Mouse (Mus musculus): ENCODE results near the gene Slc51b. TPM values are rescaled to one million over a fixed set of nuclear protein-coding genes. Genes with fewer than 3 reads are reported as not detected.
A peak's percentile ranks its signal among the peaks of the same experiment; 100 is the strongest.

The Slc51b gene
- not detected for total RNA-seq (2021)
- long read RNA-seq, experiment 1, result 0 reads
- long read RNA-seq, experiment 2, result 0 reads

DNA sequence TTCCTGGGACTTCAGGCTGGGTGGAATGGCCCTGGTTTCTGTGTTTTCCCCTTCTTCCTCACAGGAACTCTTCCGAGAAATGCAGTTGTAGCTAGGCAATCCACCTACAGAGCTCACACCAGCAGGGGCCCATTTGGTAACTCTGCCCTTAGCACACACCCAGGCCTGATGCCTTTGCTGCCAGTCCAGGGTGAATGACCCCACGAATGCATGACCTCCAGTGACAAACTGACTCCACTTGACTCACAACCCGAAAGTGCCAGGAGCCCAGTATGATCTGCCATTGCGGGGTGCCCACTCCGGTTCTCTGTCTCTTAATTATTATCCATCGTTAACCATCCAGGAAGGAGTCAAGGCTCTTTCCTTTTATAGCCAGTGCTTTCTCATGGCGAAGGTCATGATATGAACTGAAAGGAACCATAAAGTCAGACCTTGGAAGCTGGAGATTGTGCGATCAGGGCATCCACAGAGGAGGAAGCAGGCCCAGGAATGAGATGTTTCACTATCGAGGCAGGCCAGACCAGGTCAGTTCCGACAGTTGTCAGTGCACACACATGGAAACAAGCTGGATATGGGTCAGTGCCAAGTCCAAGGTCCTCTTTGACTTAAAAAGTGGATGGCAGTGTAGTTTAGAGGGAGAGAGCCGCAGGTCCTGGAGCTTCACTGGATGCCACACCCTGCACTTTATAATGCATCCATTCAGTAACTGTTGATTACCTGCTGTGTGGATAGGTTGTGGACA is at the start of gene Slc51b:
TSS of gene Slc51b (minus strand) at position 196 of the 742 bp plus-strand sequence.
- intact Hi-C loops (cut with DNase I), result no loop called here
- DNase-seq, result no peak

DNA sequence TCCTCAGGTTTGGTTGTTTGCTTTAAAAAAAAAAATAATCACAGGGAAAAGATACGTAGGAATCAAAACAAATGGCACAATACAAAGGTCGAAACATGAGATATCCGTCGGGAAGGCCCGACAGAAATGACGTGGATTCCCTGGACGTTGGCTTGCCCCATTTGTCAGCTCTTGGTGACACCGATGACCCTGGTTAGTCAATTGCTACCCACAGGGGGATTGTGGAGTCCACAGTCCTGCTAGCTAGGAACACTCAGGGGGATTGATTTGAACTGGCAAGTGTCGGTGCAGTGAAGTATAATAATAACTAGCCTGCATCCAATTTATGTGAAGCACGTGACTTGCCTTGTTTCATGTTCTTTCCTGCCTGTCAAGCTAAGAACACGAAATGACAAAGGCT is 44.9 kb upstream of the Slc51b start:
- no peak for DNase-seq
- intact Hi-C loops (cut with DNase I), result no loop called here

DNA sequence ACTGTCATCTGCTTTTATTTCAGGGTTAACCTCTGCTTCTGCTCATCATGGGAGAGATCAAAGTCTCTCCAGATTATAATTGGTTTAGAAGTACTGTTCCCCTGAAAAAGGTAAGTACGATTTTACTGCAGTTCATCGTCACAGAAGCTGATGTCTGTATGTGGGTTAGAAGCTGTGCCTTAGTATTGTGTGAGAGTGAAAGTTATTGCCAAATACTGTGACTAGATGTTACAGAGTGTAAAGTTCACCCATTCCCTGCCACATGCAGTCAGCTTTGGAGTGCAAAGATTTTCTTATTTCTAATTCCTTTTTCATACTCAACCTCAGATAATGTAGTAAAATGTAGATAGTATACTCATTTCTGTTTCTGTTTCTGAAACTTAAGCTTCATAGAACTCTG is 42.5 kb upstream of the Slc51b start:
- no peak for DNase-seq
- intact Hi-C loops (cut with DNase I), result no loop called here

DNA sequence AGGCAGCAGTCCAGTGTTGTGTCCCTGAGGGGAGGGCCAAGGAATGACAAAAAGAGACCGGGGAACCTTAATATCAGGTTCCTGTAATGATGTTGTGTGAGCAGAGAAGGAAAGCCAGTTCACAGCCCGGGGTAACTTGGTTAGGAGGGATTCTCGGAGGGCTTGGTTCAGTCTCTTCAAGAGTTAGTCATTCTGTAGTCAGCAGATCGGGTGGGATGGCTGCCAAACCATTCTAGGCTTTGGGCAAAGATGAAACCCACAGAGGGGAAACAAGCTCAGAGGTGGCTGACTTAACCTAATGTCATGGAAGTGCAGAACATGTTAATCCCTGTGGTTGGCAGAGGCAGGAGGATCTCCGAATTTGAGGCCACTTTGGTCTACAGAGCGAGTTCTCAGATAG is 41.4 kb upstream of the Slc51b start:
- intact Hi-C loops (cut with DNase I), result loop anchor here (5.0 kb wide), 1 partner anchor 118 kb away; the partner anchor contains the start of gene Plekho2
- peak; percentile 7 to 21 for DNase-seq

DNA sequence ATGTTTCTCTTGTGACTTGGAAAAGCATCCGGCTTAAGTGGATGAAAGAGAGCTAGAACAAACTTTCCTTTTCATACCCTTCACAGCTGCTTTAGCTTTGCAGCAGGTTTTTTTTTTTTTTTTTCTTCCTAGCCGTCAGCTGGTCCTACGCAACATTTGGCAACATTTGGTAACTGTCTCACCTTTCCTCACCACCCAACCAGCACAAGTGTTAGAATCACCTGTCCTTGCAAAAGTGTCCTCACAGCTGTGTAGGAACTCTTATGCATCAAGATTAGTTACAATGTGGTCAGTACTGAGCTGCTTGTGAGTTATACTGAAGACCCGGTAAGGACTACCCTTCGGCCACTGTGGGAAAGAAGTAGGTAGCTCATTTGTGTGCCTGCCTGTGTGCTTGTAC is 39.8 kb upstream of the Slc51b start:
- intact Hi-C loops (cut with DNase I), result loop anchor here (5.0 kb wide), 1 partner anchor 120 kb away; the partner anchor contains the start of gene Plekho2
- no peak for DNase-seq

DNA sequence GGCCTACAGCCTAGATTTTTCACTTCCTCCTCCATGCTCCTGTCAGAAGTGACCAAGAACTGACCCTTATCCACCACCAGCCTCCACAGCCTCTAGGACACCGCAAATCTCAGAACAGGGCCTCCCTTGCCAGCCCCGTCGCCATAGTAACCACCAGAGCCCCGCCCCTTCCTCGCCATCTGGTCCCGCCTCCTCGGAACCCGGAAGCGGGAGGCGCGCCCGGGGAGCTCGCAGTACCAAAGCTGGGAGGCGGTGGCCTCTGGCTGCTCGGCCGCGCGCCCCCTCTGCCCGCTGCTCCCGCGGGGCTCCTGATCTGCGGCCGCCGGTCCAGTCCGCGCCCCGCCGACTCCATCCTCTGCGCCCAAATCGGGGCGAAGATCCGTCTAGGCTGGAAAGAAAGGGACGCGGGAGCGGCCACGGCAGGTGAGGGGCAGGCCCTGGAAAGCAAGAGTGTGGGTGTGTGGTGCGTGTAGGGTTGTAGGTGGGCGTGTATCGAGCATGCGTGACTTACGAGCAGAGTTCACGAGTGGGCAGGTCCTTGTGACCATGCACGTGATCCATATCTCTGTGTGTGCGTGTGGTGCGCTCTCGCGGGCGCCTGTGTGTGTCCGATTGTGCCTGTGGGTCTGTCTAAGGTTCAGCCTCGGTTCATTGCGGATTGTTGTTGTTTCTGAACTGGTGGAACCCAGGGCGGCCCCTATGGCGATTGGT is 38.1 kb upstream of the Slc51b start, which contains the start of gene Spg21:
TSS of gene Spg21 (plus strand) at position 216 of the 711 bp plus-strand sequence.
- DNase-seq, result peak; percentile 95 to 98
- intact Hi-C loops (cut with DNase I), result loop anchor here (5.0 kb wide), 1 partner anchor 121 kb away; the partner anchor contains the start of gene Plekho2

DNA sequence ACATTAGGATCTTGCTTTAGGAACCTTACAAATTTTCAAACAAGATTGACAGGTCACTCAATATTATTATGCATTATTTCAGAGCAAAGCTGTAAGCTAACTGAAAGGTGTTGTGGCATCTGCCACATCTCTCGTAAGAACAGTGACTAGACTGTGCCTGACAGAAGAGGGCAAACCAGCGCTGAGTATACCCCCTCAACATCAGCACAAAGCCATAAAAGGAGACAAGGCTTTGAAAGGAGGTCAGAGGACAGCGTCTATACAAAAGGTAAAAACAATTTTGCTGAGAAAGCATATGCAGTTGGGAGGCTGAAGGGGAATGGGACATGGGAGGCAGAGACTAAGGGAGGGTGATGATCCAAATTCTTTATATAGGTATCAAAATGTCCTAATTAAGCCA is 37.4 kb upstream of the Slc51b start:
- DNase-seq, result no peak
- intact Hi-C loops (cut with DNase I), result loop anchor here (5.0 kb wide), 1 partner anchor 122 kb away; the partner anchor contains the start of gene Plekho2

DNA sequence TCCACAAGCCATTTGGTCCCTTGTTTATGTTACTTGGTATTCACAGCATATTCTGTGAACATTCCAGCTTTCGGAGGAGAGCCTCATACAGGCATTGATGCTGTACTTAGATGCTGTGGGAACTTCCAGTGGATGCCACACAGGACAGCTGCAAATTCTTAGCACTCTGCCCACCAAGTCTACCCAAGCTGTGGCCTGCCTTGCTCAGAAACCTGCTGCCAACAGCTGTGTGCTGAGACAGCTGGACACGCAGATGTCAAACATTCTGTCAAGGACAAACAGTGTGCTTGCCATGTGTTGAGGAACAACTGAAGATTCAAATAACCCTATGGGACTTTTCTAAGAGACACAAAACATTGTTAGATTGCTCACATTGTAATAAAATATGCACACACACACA is 36.2 kb upstream of the Slc51b start:
- DNase-seq, result no peak
- intact Hi-C loops (cut with DNase I), result no loop called here

DNA sequence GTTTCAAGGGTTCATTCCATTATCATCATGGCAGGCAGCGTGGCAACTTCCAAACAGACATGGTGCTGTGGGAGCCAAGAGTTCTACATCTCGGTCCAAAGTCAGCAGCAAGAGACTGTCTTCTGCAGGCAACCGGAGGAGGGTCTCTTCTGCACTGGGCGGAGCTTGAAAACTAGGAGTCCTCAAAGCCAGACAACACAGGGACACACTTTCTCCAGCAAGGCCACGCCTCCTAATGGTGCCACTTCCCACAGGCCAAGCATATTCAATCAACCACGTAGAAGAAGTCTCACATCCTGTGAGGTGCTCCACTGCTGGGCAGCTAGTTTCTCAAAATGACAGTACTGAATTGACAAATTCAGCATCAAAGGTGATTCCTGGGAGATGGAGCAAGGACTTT is 25.2 kb upstream of the Slc51b start:
- no peak for DNase-seq
- intact Hi-C loops (cut with DNase I), result no loop called here

DNA sequence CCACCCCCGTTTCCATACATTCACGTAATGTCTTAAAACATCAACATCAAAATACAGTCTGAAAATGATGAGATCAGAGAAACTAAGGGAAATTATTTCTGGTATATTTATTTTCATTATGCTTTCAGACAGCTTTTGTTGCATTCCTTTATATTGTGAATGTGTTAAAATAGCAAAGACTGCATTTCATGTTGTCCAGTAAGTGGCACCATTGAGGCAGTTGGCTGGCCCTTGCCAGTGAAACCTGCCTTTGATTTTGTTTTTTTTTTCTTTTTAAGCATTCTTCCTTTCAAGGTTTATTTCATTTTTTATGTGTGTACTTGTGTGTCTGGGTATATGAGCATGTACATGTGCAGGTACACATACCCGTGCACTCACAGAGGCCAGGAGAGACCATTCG is 21.9 kb upstream of the Slc51b start:
- intact Hi-C loops (cut with DNase I), result no loop called here
- no peak for DNase-seq

DNA sequence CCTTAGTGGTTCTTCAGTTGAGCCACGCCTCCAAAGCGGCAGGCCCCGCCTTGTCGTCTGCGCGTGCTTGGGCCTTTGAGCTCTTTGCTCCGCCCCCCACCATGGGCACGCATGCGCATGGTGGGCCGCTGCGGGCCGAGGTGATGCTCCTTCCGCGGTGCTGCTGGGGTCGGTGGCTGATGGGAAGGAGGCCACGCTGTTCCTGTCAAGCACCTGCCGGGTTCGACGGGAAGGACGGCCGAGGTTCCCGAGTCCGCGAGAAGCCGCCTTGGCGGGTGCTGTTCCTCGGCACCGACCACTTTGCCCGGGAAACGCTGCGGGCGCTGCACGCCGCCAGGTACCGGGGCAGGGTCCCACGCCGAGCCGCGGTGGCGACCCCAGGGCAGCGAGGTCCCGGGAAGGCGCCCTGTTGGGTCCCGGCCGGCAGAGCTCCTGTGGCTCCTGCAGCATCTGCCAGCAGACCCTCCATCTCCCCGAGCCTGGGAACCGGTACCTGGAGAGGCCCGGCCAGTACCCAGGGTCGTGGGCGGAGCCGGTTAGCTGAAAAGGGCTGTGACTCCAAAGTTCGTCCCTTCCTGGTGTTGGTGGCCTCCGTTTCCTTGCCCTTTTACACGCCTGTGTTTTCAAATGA is 13.0 kb upstream of the Slc51b start, which contains the start of gene Mtfmt:
TSS of gene Mtfmt (plus strand) at position 112 of the 631 bp plus-strand sequence.
- intact Hi-C loops (cut with DNase I), result no loop called here
- peak; percentile 94 to 96 for DNase-seq

DNA sequence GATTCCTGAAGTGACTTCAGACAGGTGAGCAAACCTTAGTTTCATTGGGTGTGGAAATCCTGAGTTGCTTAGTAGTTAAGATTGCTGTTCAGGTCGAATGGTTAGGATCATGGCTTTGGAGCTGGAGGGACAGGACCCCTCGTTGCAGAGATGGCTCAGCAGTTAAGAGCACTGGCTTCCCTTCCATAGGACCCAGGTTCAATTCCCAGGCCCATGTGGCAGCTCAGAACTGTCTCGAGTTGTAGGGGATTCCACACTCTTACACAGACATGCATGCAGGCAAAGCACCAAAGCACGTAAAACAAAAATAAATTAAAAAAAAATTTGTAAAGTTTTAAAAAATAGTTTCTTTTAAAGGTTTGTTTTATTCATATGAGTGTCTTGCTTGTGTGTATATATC is 12.5 kb upstream of the Slc51b start:
- DNase-seq, result no peak
- intact Hi-C loops (cut with DNase I), result no loop called here

DNA sequence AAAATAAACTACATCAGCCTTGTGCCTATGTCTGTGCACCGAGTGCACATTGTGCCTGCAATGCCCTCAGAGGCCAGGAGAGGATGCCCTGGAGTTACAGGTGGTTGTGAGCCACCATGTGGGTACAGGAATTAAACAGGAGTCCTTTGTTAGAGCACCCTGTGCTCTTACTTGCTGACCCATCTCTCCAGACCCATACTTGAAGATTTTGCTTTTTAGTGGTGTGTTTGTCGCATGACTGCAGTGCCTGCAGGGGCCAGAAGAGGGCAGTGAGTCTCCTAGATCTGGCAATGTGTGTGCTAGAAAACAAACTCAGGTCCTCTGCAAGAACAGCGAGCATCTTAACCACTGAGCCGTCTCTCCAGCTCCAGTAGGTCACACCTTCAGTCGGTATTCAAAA is 11.4 kb upstream of the Slc51b start:
- intact Hi-C loops (cut with DNase I), result loop anchor here (5.0 kb wide), 1 partner anchor 122 kb away; no protein-coding TSS in a partner anchor
- peak; percentile 25 to 53 for DNase-seq

DNA sequence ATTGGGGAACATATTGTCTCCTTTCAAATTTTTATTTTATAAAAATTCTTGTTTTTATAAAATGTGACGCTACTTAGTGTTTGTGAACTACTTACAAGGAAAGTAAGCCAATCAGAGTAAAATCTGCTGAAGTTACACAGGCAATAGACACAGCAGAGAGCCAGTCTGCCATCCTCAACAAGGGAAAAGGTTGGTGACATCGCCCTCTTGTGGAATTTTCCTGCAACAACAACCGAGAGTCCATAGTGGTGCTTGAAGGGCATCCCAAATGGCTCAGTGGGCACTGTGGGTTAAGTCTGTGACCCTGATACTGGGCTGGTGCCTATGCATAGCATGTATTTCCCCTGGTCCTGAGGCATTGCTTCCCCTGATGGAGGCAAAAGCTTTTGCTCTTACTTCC is 9.5 kb upstream of the Slc51b start:
- intact Hi-C loops (cut with DNase I), result loop anchor here (1.0 to 5.0 kb wide), 3 partner anchors 39 to 120 kb away; no protein-coding TSS in a partner anchor
- DNase-seq, result peak; percentile 80 to 90

DNA sequence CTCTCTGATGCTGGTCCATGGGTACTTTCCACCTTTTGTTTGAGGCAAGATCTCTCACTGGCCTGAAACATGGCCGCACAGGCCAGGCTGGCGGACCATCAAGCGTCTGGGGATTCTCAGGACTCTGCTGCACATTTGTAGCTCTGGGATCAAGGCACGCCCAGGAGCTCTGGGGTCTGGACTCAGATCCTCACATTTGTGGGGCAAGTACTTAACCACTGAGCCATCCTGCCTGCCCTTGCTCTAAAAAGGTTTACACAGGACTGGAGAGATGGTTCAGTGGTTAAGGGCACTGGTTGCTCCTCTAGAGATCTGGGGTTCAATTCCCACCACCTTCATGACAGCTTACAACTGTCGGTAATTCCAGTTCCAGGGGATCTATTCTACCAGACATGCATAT is 8.2 kb upstream of the Slc51b start:
- DNase-seq, result no peak
- intact Hi-C loops (cut with DNase I), result loop anchor here (5.0 kb wide), 1 partner anchor 119 kb away; no protein-coding TSS in a partner anchor

DNA sequence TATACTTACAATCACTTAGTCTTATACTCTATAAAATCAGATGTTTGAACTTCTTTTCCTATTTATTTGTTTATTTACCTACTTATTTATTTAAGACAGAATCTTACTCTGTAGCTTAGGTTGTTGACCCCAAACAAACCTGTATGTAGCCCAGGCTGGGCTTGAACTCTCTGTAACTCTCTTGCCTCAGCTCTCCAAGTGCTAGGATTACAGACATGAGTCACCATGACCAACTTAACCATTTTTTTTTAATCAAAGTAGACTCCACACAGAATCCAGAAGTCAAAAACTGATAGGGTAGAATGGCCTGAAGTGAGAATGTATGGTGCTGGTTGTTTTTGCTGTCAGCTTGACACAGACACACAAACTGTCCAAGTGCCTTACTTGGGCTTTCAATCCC is 7.6 kb upstream of the Slc51b start:
- intact Hi-C loops (cut with DNase I), result loop anchor here (5.0 kb wide), 1 partner anchor 118 kb away; no protein-coding TSS in a partner anchor
- no peak for DNase-seq

DNA sequence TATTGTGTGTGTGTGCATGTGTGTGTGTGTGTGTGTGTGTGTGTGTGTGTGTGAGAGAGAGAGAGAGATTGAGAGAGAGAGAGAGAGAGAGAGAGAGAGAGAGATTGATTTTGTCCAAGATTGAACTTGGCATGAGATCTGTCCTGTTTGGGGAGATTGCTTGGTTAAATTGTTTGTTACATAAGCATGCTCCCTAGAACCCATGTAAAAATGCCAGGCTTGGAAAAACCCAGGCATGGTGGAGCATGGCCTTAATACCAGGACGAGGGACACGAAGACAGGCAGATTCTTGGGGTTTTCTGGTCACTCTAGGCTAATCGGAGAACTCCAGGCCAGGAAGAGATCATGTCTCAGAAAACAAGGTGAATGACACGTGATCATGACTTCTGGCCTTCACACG is 5.2 kb upstream of the Slc51b start:
- intact Hi-C loops (cut with DNase I), result no loop called here
- DNase-seq, result no peak

DNA sequence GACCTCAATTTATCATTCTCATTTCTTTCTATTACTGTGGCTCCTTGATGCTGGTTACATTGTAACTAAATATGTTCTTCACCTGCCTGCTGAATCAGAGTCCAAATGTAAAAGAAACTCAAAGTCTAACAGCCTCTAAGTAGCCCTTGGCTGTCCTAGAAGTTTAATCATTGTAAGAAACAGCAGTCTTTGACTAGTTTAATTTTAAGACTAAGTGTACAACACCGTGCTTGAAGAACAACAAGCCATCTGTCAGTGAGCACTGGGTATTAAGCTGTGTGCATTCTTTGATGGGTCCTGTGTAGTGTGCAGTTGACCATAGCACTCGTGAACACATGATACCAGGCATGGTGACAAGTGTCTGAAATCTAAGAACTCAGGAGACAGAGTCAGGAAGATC is 4.8 kb upstream of the Slc51b start:
- DNase-seq, result no peak
- intact Hi-C loops (cut with DNase I), result no loop called here

DNA sequence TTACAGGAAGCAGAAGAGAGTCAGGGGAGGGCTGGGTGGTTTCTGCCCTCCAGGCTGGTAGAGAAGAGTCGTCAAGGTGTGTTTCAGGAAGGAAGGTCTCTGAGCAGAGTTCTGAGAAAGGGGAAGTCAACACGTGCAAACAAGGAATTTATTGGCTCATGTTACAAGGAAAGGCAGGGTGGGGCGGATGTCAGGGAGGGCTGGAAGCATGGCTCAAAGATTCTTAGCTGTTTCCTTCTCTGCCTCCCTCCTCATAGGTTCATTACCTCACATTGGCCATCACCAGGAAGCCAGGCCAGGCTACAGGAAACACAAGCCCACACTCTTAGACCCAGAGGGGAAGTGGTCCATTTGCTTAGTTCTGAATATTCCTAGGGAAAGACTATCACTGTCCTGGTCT is 1.6 kb upstream of the Slc51b start:
- no peak for DNase-seq
- intact Hi-C loops (cut with DNase I), result no loop called here

DNA sequence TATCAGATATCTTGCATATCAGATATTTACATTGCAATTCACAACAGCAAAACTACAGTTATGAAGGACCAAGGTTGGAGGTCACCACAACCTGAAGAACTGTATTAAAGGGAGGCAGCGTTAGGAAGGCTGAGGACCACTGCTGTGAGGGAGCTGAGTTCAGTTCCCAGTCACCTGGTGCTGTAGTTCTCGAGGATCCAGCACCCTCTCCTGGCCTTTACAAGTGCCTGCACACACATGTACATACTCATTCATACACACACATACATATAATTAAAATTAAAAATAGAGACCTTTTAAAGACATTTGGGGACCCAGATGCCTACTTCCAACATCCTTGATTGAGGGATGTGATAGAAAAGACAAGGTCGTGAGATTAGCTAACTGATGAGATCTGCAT is 3.1 kb downstream of the Slc51b start:
- no peak for DNase-seq
- intact Hi-C loops (cut with DNase I), result no loop called here

DNA sequence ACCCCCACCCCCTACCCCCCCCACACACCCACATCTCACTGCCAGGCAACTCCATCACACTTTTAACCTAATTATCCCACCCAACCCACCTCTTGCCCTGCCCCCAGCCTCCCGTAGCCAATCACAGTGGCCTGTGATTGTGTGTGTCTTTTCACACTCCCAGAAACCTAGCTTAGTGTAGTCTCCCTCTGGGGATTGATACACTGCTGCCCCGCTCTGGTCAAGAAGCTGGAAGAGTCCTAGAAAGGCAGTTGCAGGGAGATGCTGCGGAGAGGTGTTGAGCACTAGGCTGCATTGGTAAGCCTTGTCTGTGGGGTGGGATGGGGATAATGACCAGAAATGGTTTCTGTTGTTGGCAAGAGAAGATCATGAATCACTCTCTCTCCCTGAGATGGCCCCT is 5.0 kb downstream of the Slc51b start:
- no peak for DNase-seq
- intact Hi-C loops (cut with DNase I), result no loop called here
